In genomic region chr4:28298911-28299353, GRCm38 (mm10) we compare ENCODE assay signal across 9 mouse cellular contexts.
DNase-seq lines count a peak whose midpoint lies in the region; ATAC-seq lines count a peak whose summit lies in the region.
"Had no signal": no experiment of that assay in that cellular context is flagged by ENCODE, and none has a peak within 500 bp of the region (broad histone marks: within the 10 kb centered on the region; RNA-seq: fewer than 3 reads in every experiment).

No protein-coding gene starts in this region.

- H3K36me3 ChIP-seq in hindbrain, embryonic 10.5 days, result no peaks in the 10 kb centered on the region
- no peaks in the 10 kb centered on the region for H3K36me3 ChIP-seq in hindbrain, embryonic 12.5 days
- no peaks in the 10 kb centered on the region for H3K36me3 ChIP-seq in forebrain, embryonic 13.5 days (ENCODE audit: poor library complexity, severe bottlenecking)
- H3K36me3 ChIP-seq: neural tube, embryonic 13.5 days had no signal

- peaks cover 24% of the 10 kb centered on the region for H3K4me1 ChIP-seq in hindbrain, embryonic 10.5 days (replicated peaks)
- H3K4me1 ChIP-seq in hindbrain, embryonic 12.5 days, result peaks cover 10% of the 10 kb centered on the region; the same call in 1 of the 2 replicates
- H3K4me1 ChIP-seq in forebrain, embryonic 13.5 days, result peaks cover 18% of the 10 kb centered on the region

- H3K9ac ChIP-seq in hindbrain, embryonic 12.5 days, result no peak overlapping the region
- H3K9ac ChIP-seq in forebrain, embryonic 13.5 days, result no peak overlapping the region
- H3K9ac ChIP-seq: neural tube, embryonic 13.5 days had no signal

- no peak overlapping the region for H3K27ac ChIP-seq in hindbrain, embryonic 10.5 days
- no peak overlapping the region for H3K27ac ChIP-seq in hindbrain, embryonic 12.5 days
- no peak overlapping the region; the same call in 1 of the 2 replicates for H3K27ac ChIP-seq in forebrain, embryonic 13.5 days
- H3K27ac ChIP-seq: neural tube, embryonic 13.5 days had no signal

- no peaks in the 10 kb centered on the region for H3K9me3 ChIP-seq in hindbrain, embryonic 10.5 days
- H3K9me3 ChIP-seq in hindbrain, embryonic 12.5 days (replicated peaks), result no peaks in the 10 kb centered on the region
- H3K9me3 ChIP-seq in forebrain, embryonic 13.5 days (replicated peaks), result no peaks in the 10 kb centered on the region
- H3K9me3 ChIP-seq: neural tube, embryonic 13.5 days had no signal

- DNase-seq in hindbrain, embryonic 10.5 days (ENCODE audit: low spot score), result peak; percentile 17
- peak; percentile 2 for DNase-seq in ES-CJ7 (ENCODE audit: low read depth, low spot score)
- peak; percentile 82 to 90 for DNase-seq in left cerebral cortex, adult 18-20 months (ENCODE audit: low spot score in 2 of 2)
- DNase-seq in testis, postnatal 14 days (ENCODE audit: low spot score), result peak; percentile 29
- DNase-seq in gastrocnemius, postnatal 14 days, result no peak
- DNase-seq in spleen, postnatal 4 days (ENCODE audit: low spot score in 2 of 2), result no peak

- no peak overlapping the region for H3K4me2 ChIP-seq in hindbrain, embryonic 12.5 days (replicated peaks)
- H3K4me2 ChIP-seq in forebrain, embryonic 13.5 days, result no peak overlapping the region
- H3K4me2 ChIP-seq: neural tube, embryonic 13.5 days had no signal

- no peaks in the 10 kb centered on the region for H3K27me3 ChIP-seq in hindbrain, embryonic 10.5 days (ENCODE audit: insufficient read depth, poor library complexity, severe bottlenecking)
- no peaks in the 10 kb centered on the region for H3K27me3 ChIP-seq in hindbrain, embryonic 12.5 days
- no peaks in the 10 kb centered on the region for H3K27me3 ChIP-seq in forebrain, embryonic 13.5 days
- H3K27me3 ChIP-seq: neural tube, embryonic 13.5 days had no signal

- 67% methylated on average over 7 of the region's 7 CpGs for WGBS in hindbrain, embryonic 10.5 days
- 53% methylated on average over 7 of the region's 7 CpGs for WGBS in hindbrain, embryonic 12.5 days
- 42% methylated on average over 7 of the region's 7 CpGs for WGBS in forebrain, embryonic 13.5 days

- ATAC-seq in hindbrain, embryonic 12.5 days (ENCODE audit: low FRiP score), result no peak; the same call in 1 of the 2 replicates
- ATAC-seq in forebrain, embryonic 13.5 days, result peak; percentile 60

- no peak overlapping the region for H3K4me3 ChIP-seq in hindbrain, embryonic 10.5 days
- H3K4me3 ChIP-seq in hindbrain, embryonic 12.5 days, result no peak overlapping the region
- H3K4me3 ChIP-seq in forebrain, embryonic 13.5 days, result no peak overlapping the region
- H3K4me3 ChIP-seq: neural tube, embryonic 13.5 days had no signal

- intact Hi-C loops in gastrocnemius, postnatal 14 days (cut with DNase I; ENCODE audit: low total_unique reads), result no loop called here

Comparison
In these comparisons a context has a peak if more than half of its experiments do, and no peak if none do; other contexts are left out.
1. DNase-seq: peak in hindbrain, embryonic 10.5 days (single experiment), ES-CJ7 (single experiment), left cerebral cortex, adult 18-20 months (2 of 2) and testis, postnatal 14 days (single experiment); none in gastrocnemius, postnatal 14 days (single experiment) and spleen, postnatal 4 days (0 of 2).